Mouse (Mus musculus) gastrocnemius, adult 2 months (tissue): ENCODE measurements around the gene Hist1h4n. TPM values are rescaled to one million over a fixed set of nuclear protein-coding genes. Genes with fewer than 3 reads are reported as not detected.
A peak's percentile ranks its signal among the peaks of the same experiment; 100 is the strongest.
"Not testable (repeated sequence)": the region's sequence is repeated elsewhere in the genome, so short reads cannot be mapped to it uniquely, and the experiment has no call there.

Experiments
- DNase-seq: peaks from one replicate; pipeline ENCODE4 v3.0.0; 2022
- H3K27ac ChIP-seq: fragments of 200-600 bp; 2 replicates; pipeline ENCODE4 v1.8.1; 2022; ENCODE audit warnings: mild to moderate bottlenecking
- H3K4me3 ChIP-seq: fragments of 200-600 bp; 2 replicates; pipeline ENCODE4 v1.8.1; 2022; ENCODE audit warnings: mild to moderate bottlenecking, moderate library complexity
- CTCF ChIP-seq: fragments of 200-600 bp; IDR thresholded peaks from 2 replicates; pipeline ENCODE4 v1.8.1; 2022; ENCODE audit warnings: antibody characterized with exemption, mild to moderate bottlenecking, moderate library complexity
- intact Hi-C: fragments of 180-260 bp; cut with DNase I; formaldehyde crosslinking; loops from one replicate; pipeline ENCODE4 v1.15.1; 2025
- total RNA-seq, 2 experiments: library from RNA; stranded (reverse); gene quantifications; 2 replicates each; pipeline ENCODE4 v1.2.3; 2021

Gene Hist1h4n
- total RNA-seq, 2 experiments from 2014 or later, result 4.4 to 5.7 TPM

- intact Hi-C loops, result loop anchor here (10.0 kb wide), 1 partner anchor 1856 kb away; the partner anchor contains the start of genes Hist1h2ac and Hist1h2bc
- Histone ChIP-seq H3K27ac (no peak overlapping the region), H3K4me3 (no peak overlapping the region)
- no peak for DNase-seq
- no peak for TF ChIP-seq CTCF
Measured at GRCm38 (mm10) chr13:21828511-21828910, 3.5 kb downstream of the Hist1h4n start.

GRCm38 (mm10) chr13:21820082-21820890 lies 11.7 kb downstream of the Hist1h4n start:
- not testable (repeated sequence) for H3K4me3 ChIP-seq, H3K27ac ChIP-seq, DNase-seq
- intact Hi-C loops, result loop anchor here (10.0 kb wide), 1 partner anchor 1865 kb away; the partner anchor contains the start of genes Hist1h2ac and Hist1h2bc

GRCm38 (mm10) chr13:21812092-21812491 lies 19.9 kb downstream of the Hist1h4n start:
- DNase-seq, intact Hi-C loops, H3K27ac ChIP-seq: not testable (repeated sequence)
- peak overlapping the region; percentile 46 for H3K4me3 ChIP-seq

GRCm38 (mm10) chr13:21811539-21811938 lies 20.5 kb downstream of the Hist1h4n start, which contains the start of gene Hist1h4m:
Gene Hist1h4m, plus strand, starts transcription at chr13:21811746.
- intact Hi-C loops, H3K27ac ChIP-seq: not testable (repeated sequence)
- DNase-seq, result peak; percentile 38
- peak within 1 kb of the TSS; percentile 46 for H3K4me3 ChIP-seq

DNA sequence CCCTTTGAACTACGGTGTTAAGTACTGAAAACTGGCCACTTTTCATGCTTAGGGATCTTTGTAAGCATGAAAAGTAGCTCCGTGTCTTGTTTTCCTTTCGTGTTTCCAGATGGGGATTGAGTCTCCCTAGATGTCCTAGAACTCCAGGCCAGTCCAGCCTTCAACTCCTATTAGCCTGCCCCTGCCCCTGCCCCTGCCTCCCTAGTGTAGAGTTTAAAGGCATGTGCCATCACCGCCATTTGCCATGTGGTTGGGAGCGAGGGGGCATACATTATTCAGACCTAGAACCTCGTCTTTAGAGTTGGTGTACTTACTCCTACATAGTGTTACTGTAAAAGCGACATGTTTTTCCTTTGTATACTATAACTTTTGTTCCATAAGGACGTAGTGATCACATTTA lies 20.9 kb downstream of the Hist1h4n start:
- intact Hi-C loops, DNase-seq, H3K4me3 ChIP-seq, H3K27ac ChIP-seq: not testable (repeated sequence)

GRCm38 (mm10) chr13:21810073-21810472 lies 21.9 kb downstream of the Hist1h4n start, which contains the start of the genes Hist1h2bq and Hist1h2ao:
Gene Hist1h2bq, minus strand, starts transcription at chr13:21810197.
Gene Hist1h2ao, plus strand, starts transcription at chr13:21810465.
- H3K4me3 ChIP-seq, H3K27ac ChIP-seq, DNase-seq, intact Hi-C loops: not testable (repeated sequence)

DNA sequence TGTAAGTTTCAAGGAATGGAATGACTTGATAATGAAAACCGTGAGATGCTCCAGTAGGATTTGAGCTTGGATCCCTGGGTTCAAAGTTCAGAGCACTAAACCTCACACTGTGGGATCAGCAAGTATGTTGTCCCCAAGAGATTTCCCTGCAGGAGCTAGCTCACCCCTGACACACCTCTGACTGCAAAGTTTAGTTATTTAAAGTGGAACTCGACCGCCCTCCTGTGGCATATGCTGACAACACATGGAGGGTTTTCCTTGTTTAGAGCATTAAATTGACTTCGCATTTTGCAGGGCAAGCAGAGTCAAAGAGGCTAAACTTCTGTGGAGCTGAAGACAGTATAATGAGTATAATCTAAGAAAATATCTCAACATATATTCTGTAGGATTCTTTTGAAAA lies 28.9 kb downstream of the Hist1h4n start:
- H3K4me3 ChIP-seq, intact Hi-C loops, H3K27ac ChIP-seq, DNase-seq: not testable (repeated sequence)

GRCm38 (mm10) chr13:21797163-21797562 lies 34.8 kb downstream of the Hist1h4n start:
- intact Hi-C loops, H3K4me3 ChIP-seq, H3K27ac ChIP-seq, DNase-seq: not testable (repeated sequence)

DNA sequence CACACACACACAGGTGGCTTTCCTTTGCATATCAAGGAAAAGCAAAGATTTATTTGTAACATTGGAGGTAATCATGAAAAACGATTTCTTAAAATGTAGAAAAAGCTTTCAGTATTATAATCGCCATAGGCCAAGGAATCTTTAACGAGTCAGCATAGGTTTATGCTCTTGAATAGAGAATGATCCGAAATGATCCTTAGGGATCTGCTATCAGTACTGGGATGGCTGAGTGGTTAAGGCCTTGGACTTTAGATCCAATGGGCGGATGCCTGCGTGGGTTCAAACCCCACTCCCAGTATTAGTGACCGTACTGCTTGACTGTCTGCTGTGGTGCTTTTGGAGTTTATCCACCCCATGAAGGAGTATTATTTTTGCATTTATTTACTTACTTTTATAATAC lies 36.4 kb downstream of the Hist1h4n start:
- no peak overlapping the region for H3K27ac ChIP-seq
- TF ChIP-seq CTCF, result no peak
- intact Hi-C loops, result no loop called here
- no peak for DNase-seq
- no peak overlapping the region for H3K4me3 ChIP-seq

GRCm38 (mm10) chr13:21790601-21791283 lies 41.3 kb downstream of the Hist1h4n start:
- no peak for TF ChIP-seq CTCF
- intact Hi-C loops, result no loop called here
- peak overlapping the region; percentile 7 for H3K4me3 ChIP-seq
- no peak for DNase-seq
- H3K27ac ChIP-seq, result no peak overlapping the region

- no peak overlapping the region for H3K27ac ChIP-seq
- H3K4me3 ChIP-seq, result no peak overlapping the region
- intact Hi-C loops, result loop anchor here (10.0 kb wide), 2 partner anchors 75 to 1645 kb away; partner anchors contain the start of genes Hist1h2ai, Hist1h2bl and Hist1h3h
- DNase-seq, result no peak
- no peak for TF ChIP-seq CTCF
Measured at GRCm38 (mm10) chr13:21789925-21790324, 42.1 kb downstream of the Hist1h4n start.

DNA sequence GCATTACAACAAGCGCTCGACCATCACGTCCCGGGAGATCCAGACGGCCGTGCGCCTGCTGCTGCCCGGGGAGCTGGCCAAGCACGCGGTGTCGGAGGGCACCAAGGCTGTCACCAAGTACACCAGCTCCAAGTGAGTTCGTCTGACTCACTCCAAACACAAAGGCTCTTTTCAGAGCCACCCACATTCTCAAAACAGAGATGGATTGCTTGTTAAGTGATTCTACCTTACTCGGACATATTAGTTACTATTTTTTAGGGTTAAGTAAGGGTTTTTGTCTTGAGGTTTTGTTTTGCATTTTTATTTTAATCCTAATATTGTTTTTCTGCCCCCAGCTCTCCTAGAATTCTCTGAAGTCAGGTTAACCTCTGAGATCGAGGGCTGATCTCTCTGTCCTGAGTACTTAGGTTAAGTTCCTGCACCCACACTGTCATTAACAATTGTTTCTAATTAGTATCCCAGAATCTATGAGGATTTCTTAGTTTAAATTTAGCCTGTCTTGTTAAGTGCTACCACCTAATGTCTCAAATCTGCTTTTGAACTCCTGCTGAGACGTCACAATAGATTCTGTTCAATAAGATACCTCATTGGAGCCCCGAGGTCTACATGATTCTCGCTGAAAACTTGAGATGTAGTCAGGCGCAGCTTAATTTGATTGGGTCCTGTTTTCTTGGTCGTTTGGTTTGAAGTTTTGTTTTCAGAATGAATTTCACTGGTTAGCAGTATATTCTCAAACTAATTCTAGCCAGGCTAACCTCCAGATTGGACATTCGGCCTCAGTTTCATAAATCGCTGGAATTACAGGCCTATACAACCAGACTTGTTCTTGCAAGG lies 44.0 kb downstream of the Hist1h4n start:
- H3K27ac ChIP-seq, result no peak overlapping the region
- DNase-seq, result no peak
- peak overlapping the region; percentile 73 for H3K4me3 ChIP-seq
- no peak for TF ChIP-seq CTCF
- intact Hi-C loops, result loop anchor here (10.0 kb wide), 2 partner anchors 73 to 1647 kb away; partner anchors contain the start of genes Hist1h2ai, Hist1h2bl and Hist1h3h

- Histone ChIP-seq H3K27ac (peak within 1 kb of the TSS; percentile 77), H3K4me3 (peak within 1 kb of the TSS; percentile 73)
- DNase-seq, result peak; percentile 84
- intact Hi-C loops, result loop anchor here (10.0 kb wide), 2 partner anchors 72 to 1648 kb away; partner anchors contain the start of genes Hist1h2ai, Hist1h2bl and Hist1h3h
Measured at GRCm38 (mm10) chr13:21786899-21787629, 44.9 kb downstream of the Hist1h4n start, which contains the start of the genes Hist1h2an and Hist1h2bp. Gene Hist1h2an, minus strand, starts transcription at chr13:21787218. Gene Hist1h2bp, plus strand, starts transcription at chr13:21787461.
